Mouse (Mus musculus) ZHBTc4 (cell line): ENCODE results near the gene Pex11g.

Source experiments
- DNase-seq: peaks from one replicate; pipeline ENCODE4 v3.0.0-alpha.2; 2011; ENCODE audit warnings: low read depth, low spot score

Gene Pex11g

GRCm38 (mm10) chr8:3467006-3467885, at the start of gene Pex11g:
TSS of gene Pex11g (minus strand) at chr8:3467680.
- DNase-seq = peak; percentile 98

- DNase-seq = no peak
These were observed 49.6 kb upstream of the Pex11g start for GRCm38 (mm10) chr8:3517117-3517495.

- DNase-seq = peak; percentile 95
These were observed 49.1 kb upstream of the Pex11g start for GRCm38 (mm10) chr8:3516450-3517116.

GRCm38 (mm10) chr8:3515771-3516417, 48.4 kb upstream of the Pex11g start:
- DNase-seq = peak; percentile 58

GRCm38 (mm10) chr8:3515260-3515671, 47.8 kb upstream of the Pex11g start, which contains the start of gene Pnpla6:
TSS of gene Pnpla6 (plus strand) at chr8:3515384.
- peak; percentile 87 for DNase-seq

GRCm38 (mm10) chr8:3514681-3515247, 47.3 kb upstream of the Pex11g start:
- DNase-seq = no peak

GRCm38 (mm10) chr8:3507979-3508754, 40.7 kb upstream of the Pex11g start:
- DNase-seq = no peak

GRCm38 (mm10) chr8:3502217-3502616, 34.7 kb upstream of the Pex11g start:
- DNase-seq = peak; percentile 39

- peak; percentile 99 for DNase-seq
These were observed 33.0 kb upstream of the Pex11g start, which contains the start of gene Mcoln1 for GRCm38 (mm10) chr8:3500235-3501090. TSS of gene Mcoln1 (plus strand) at chr8:3500457.

GRCm38 (mm10) chr8:3499751-3500150, 32.3 kb upstream of the Pex11g start:
- DNase-seq = no peak

GRCm38 (mm10) chr8:3498583-3498982, 31.1 kb upstream of the Pex11g start:
- no peak for DNase-seq

- peak; percentile 56 for DNase-seq
These were observed 28.9 kb upstream of the Pex11g start for GRCm38 (mm10) chr8:3496428-3496748.

GRCm38 (mm10) chr8:3495578-3496427, 28.3 kb upstream of the Pex11g start:
- peak; percentile 35 for DNase-seq

GRCm38 (mm10) chr8:3493845-3494208, 26.3 kb upstream of the Pex11g start:
- DNase-seq = no peak

- peak; percentile 64 for DNase-seq
These were observed 25.7 kb upstream of the Pex11g start, which contains the start of gene Zfp358 for GRCm38 (mm10) chr8:3492901-3493844. TSS of gene Zfp358 (plus strand) at chr8:3493138.

- DNase-seq = peak; percentile 64
These were observed 17.7 kb upstream of the Pex11g start for GRCm38 (mm10) chr8:3485192-3485591.

- no peak for DNase-seq
These were observed 16.1 kb upstream of the Pex11g start for GRCm38 (mm10) chr8:3483546-3483945.

GRCm38 (mm10) chr8:3482240-3482740, 14.8 kb upstream of the Pex11g start:
- no peak for DNase-seq
